Mouse (Mus musculus) neural tube, embryonic 13.5 days (tissue): ENCODE measurements around the gene Adgrl3. TPM values are rescaled to one million over a fixed set of nuclear protein-coding genes. Genes with fewer than 3 reads are reported as not detected.

Experiments
- ATAC-seq: fragments of 200-750 bp; cut with Nextera tagmentation; 2 replicates; pipeline ENCODE4 v1.8.0; 2017; ENCODE audit warnings: low read depth, mild to moderate bottlenecking, moderate TSS enrichment, moderate library complexity
- H3K27ac ChIP-seq: fragments of 300-500 bp; sonication (generic); replicated peaks from 2 replicates; pipeline ENCODE4 v1.5.1; 2015; ENCODE audit warnings: moderate library complexity, mild to moderate bottlenecking, inconsistent platforms
- H3K27me3 ChIP-seq: fragments of 300-500 bp; sonication (generic); 2 replicates; pipeline ENCODE4 v1.6.1; 2015; ENCODE audit warnings: mild to moderate bottlenecking, inconsistent platforms
- H3K36me3 ChIP-seq: fragments of 300-500 bp; sonication (generic); 2 replicates; pipeline ENCODE4 v1.6.1; 2015; ENCODE audit warnings: mild to moderate bottlenecking, inconsistent platforms
- H3K4me1 ChIP-seq: fragments of 300-500 bp; sonication (generic); replicated peaks from 2 replicates; pipeline ENCODE4 v1.6.1; 2015; ENCODE audit warnings: inconsistent platforms
- H3K4me2 ChIP-seq: fragments of 300-500 bp; sonication (generic); 2 replicates; pipeline ENCODE4 v1.6.1; 2015; ENCODE audit warnings: inconsistent platforms, mild to moderate bottlenecking, moderate library complexity
- H3K4me3 ChIP-seq: fragments of 300-500 bp; sonication (generic); 2 replicates; pipeline ENCODE4 v1.5.1; 2015; ENCODE audit warnings: mild to moderate bottlenecking, inconsistent platforms
- H3K9ac ChIP-seq: fragments of 300-500 bp; sonication (generic); 2 replicates; pipeline ENCODE4 v1.6.1; 2015; ENCODE audit warnings: moderate library complexity, mild to moderate bottlenecking, inconsistent platforms
- H3K9me3 ChIP-seq: fragments of 300-500 bp; sonication (generic); 2 replicates; pipeline ENCODE4 v1.6.1; 2016; ENCODE audit warnings: inconsistent platforms
- WGBS: fragments of 180-500 bp; shearing (Covaris S2); methylation state at CpG from one replicate; pipeline ENCODE4 v1.1.7; 2015; 5-methylcytosine and 5-hydroxymethylcytosine counted together
- microRNA-seq: library from miRNA; unstranded; fragments of <30 nt; microRNA quantifications from one replicate; pipeline ENCODE4, GENCODE M21; 2016
- polyA plus RNA-seq: library from polyadenylated mRNA; unstranded; fragments of >200 nt; fragmentation: Nextera tagmentation; extraction: Ambion mirVana; gene quantifications from 2 replicates; pipeline ENCODE4 v1.2.1, GENCODE M21; 2015

Adgrl3 gene
- polyA plus RNA-seq, 1 experiment from 2014 or later: 47.4 TPM

DNA sequence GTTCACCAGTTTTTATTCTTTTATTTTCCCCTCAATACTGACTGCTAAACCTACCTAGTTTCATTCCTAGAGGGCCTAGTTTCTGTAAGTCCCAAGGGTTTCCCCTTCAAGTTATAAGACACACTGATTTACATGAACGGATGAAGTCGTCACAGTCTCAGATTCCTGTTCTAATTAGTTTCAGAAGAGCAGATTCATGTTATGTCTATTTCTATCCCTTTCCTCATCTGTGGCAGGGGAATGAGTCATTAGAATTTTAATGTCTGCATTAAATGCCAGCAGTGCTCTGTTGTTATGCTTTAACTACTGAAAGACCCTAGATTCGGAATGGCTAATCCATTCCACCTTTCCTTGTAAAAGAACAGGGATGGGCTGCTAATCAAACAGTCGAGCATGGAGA is 823.9 kb downstream of the Adgrl3 start:
- Histone ChIP-seq H3K4me1 (peaks cover 3% of the 10 kb centered on the region; the same call in 1 of the 2 replicates), H3K36me3 (no peaks in the 10 kb centered on the region), H3K27me3 (no peaks in the 10 kb centered on the region), H3K4me2 (no peak overlapping the region), H3K27ac (peak overlapping the region; percentile 33; the same call in 1 of the 2 replicates), H3K9me3 (no peaks in the 10 kb centered on the region), H3K4me3 (no peak overlapping the region), H3K9ac (no peak overlapping the region)
- peak; percentile 88 for ATAC-seq
- 16% methylated on average over 4 of the region's 4 CpGs for WGBS

DNA sequence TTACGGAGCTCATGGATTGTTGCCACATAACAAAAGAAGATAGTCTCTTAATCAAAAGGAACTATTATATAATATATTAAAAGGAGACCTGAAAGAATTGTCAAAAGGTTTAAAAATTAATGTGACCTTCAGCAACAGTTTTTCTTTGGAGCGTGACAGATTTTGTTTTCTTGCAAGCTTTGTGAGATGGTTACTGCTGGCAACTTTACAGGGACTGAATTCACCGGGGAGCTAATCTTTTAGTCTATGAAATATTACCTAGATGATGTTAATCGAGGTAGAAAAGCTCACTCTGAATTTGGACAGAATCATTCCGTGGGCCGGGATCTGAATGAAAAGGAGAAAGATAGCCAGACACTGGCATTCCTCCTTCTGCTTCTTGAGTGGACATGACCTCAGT is 850.4 kb downstream of the Adgrl3 start:
- no peak for ATAC-seq
- WGBS: 83% methylated on average over 6 of the region's 6 CpGs
- Histone ChIP-seq H3K9me3 (no peaks in the 10 kb centered on the region), H3K9ac (no peak overlapping the region), H3K36me3 (no peaks in the 10 kb centered on the region), H3K4me2 (no peak overlapping the region), H3K27me3 (no peaks in the 10 kb centered on the region), H3K4me3 (no peak overlapping the region), H3K27ac (no peak overlapping the region), H3K4me1 (no peaks in the 10 kb centered on the region)

Small RNA genes lying within 50 kb of the gene (microRNA-seq; reads per million reads assigned to microRNA genes)
- not detected for gene Gm22048
